Mouse (Mus musculus) thymus, postnatal 0 days (tissue): ENCODE measurements around the gene Kantr. TPM values are rescaled to one million over a fixed set of nuclear protein-coding genes. Genes with fewer than 3 reads are reported as not detected.
"Not testable (repeated sequence)": the region's sequence is repeated elsewhere in the genome, so short reads cannot be mapped to it uniquely, and the experiment has no call there.

Experiments used
- DNase-seq: peaks from one replicate; pipeline ENCODE4 v3.0.0-alpha.2; 2015; ENCODE audit warnings: low spot score
- polyA plus RNA-seq: library from polyadenylated mRNA; unstranded; fragments of >200 nt; fragmentation: Nextera tagmentation; extraction: Ambion mirVana; gene quantifications from 2 replicates; pipeline ENCODE4 v1.2.1, GENCODE M21; 2015

Gene Kantr
- 10.2 and 13.7 TPM in 2 replicates for polyA plus RNA-seq

- DNase-seq, result peak; percentile 82
These were observed at the start of gene Kantr for GRCm38 (mm10) chrX:152326996-152327688. Gene Kantr (minus strand): TSS chrX:152327495.

GRCm38 (mm10) chrX:152368397-152369273 lies 41.3 kb upstream of the Kantr start, which contains the start of gene Gpr173:
Gene Gpr173 (minus strand): TSS chrX:152368704.
- no peak for DNase-seq

GRCm38 (mm10) chrX:152368054-152368396 lies 40.7 kb upstream of the Kantr start:
- no peak for DNase-seq

GRCm38 (mm10) chrX:152366418-152366817 lies 39.1 kb upstream of the Kantr start:
- no peak for DNase-seq

GRCm38 (mm10) chrX:152352553-152353153 lies 25.4 kb upstream of the Kantr start:
- DNase-seq, result peak; percentile 68

- no peak for DNase-seq
These were observed 19.7 kb upstream of the Kantr start for GRCm38 (mm10) chrX:152347041-152347440.

- DNase-seq, result no peak
These were observed 19.3 kb upstream of the Kantr start for GRCm38 (mm10) chrX:152346587-152346986.

- DNase-seq, result no peak
These were observed 15.6 kb upstream of the Kantr start for GRCm38 (mm10) chrX:152342903-152343302.

GRCm38 (mm10) chrX:152342358-152342901 lies 15.1 kb upstream of the Kantr start, which contains the start of gene Tspyl2:
Gene Tspyl2 (minus strand): TSS chrX:152342425.
- peak; percentile 93 for DNase-seq

GRCm38 (mm10) chrX:152341496-152341895 lies 14.2 kb upstream of the Kantr start:
- DNase-seq, result no peak

- DNase-seq, result peak; percentile 85
These were observed 9.4 kb upstream of the Kantr start for GRCm38 (mm10) chrX:152336546-152337332.

- not testable (repeated sequence) for DNase-seq
These were observed 8.8 kb upstream of the Kantr start for GRCm38 (mm10) chrX:152336123-152336522.

GRCm38 (mm10) chrX:152329400-152329799 lies 2.1 kb upstream of the Kantr start:
- not testable (repeated sequence) for DNase-seq

GRCm38 (mm10) chrX:152327689-152328052 lies 376 bp upstream of the Kantr start:
- DNase-seq, result no peak

GRCm38 (mm10) chrX:152323584-152323983 lies 3.7 kb downstream of the Kantr start:
- DNase-seq, result peak; percentile 9

GRCm38 (mm10) chrX:152322776-152323175 lies 4.5 kb downstream of the Kantr start:
- no peak for DNase-seq

GRCm38 (mm10) chrX:152320535-152320934 lies 6.8 kb downstream of the Kantr start:
- no peak for DNase-seq

GRCm38 (mm10) chrX:152307942-152308341 lies 19.4 kb downstream of the Kantr start:
- DNase-seq, result peak; percentile 14

- DNase-seq, result no peak
These were observed 19.9 kb downstream of the Kantr start for GRCm38 (mm10) chrX:152307371-152307770.

- no peak for DNase-seq
These were observed 21.1 kb downstream of the Kantr start for GRCm38 (mm10) chrX:152306224-152306623.

- not testable (repeated sequence) for DNase-seq
These were observed 40.3 kb downstream of the Kantr start for GRCm38 (mm10) chrX:152287026-152287425.
